Mouse (Mus musculus) CH12.LX (cell line): ENCODE measurements around the gene Gch1.

ENCODE experiments used
- CHD2 ChIP-seq: IDR thresholded peaks from 2 replicates; pipeline ENCODE4 v1.6.1; 2011; ENCODE audit warnings: low read length, improper control_type of control experiment
- EP300 ChIP-seq: IDR thresholded peaks from 2 replicates; pipeline ENCODE4 v1.6.1; 2011; ENCODE audit warnings: low read length, improper control_type of control experiment
- PAX5 ChIP-seq: IDR thresholded peaks from 2 replicates; pipeline ENCODE4 v1.6.1; 2012; ENCODE audit warnings: low read length, inconsistent platforms, mixed read lengths
- ZC3H11A ChIP-seq: IDR thresholded peaks from 2 replicates; pipeline ENCODE4 v1.6.1; 2012; ENCODE audit warnings: low read depth, mild to moderate bottlenecking, inconsistent platforms, low read length, improper control_type of control experiment

- no peak for TF ChIP-seq EP300
- no peak for TF ChIP-seq ZC3H11A
- no peak for TF ChIP-seq PAX5
- no peak for TF ChIP-seq CHD2
These were observed 2.6 kb upstream of the Gch1 start for GRCm38 (mm10) chr14:47191861-47192260.
